Mouse (Mus musculus): ENCODE data around the gene B230217C12Rik.
"Not testable (repeated sequence)": the region's sequence is repeated elsewhere in the genome, so short reads cannot be mapped to it uniquely, and the experiment has no call there.

Gene B230217C12Rik

DNA sequence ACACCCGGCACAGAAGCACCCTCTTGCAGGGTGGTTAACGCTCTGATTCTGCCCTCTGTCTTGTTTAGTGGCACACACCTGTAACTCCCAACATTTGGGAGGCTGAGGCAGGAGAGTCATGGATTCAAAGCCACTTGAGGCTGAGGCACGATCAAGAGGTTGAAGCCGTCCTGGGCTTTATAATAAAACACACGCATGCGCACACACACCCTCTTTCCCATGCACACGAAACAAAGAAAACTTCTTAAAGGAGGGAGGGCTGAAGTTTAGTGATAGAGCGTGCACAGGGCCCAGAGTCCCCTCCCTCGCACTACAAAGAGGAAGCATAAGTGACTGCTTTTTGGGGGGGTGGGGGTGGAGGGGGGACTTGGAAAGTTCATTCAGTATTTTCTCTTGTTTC lies 14.6 kb upstream of the B230217C12Rik start:
- no peak for DNase-seq (ENCODE audit: low spot score in 2 of 2)

DNA sequence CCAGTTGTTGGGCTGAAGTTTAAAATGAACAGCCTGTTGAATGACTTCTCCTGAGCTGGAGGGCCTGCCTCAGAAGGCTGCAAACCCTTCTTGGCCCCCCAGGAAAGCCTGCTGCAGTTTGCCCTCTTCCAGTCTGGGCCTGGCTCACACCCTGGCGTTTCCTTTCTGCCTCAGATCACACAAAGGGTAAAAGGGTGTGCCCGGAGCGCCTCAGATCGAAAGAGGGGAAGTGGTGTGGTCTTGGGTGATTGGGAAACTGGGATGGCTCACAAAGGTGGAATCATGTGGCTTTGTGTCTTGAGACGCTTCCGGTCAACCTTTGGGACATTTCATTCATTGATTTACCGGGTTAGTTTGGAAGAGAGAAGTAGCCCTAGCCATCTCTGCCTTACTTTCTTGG lies 14.2 kb upstream of the B230217C12Rik start:
- DNase-seq (ENCODE audit: low spot score in 2 of 2): no peak

DNA sequence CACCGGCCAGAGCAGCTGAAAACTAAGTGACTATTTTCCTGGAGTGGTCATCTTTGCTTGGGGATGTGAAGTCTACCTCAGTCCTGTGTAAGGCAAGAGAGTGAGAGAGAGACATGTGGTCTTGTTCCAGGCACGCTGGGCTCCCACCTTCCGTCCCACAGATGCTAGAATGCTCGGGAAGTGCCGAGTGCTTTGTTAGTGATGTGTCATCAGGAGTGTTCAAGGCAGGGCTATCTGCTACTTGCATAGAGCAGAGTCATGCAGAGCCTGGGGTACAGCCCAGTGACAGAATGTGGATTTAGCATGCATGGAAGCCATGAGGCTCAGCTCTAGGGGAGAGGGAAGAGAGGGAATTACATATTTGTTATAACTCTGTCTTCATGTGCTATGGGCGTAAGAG lies 12.9 kb upstream of the B230217C12Rik start:
- DNase-seq (ENCODE audit: low spot score in 2 of 2): no peak

DNA sequence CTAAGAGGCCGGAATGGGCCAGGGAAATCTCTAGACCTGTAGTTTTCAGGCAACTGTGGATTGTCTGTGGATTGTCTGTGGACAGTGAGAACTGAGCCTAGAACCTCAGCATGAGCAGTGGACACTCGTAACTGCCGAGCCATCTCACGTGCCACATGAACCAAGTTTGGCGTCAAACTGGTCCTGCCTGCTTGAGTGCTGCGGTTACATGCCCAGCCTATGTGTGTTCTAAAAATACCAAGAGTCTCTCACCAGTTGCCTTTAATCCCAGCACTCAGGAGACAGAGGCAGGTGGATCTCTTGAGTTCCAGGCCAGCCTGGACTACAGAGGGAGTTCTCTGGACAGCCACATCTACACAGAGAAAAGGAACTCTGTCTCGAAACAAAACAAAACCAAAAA lies 11.2 kb upstream of the B230217C12Rik start:
- DNase-seq (ENCODE audit: low spot score in 2 of 2): peak; percentile 36 to 45

DNA sequence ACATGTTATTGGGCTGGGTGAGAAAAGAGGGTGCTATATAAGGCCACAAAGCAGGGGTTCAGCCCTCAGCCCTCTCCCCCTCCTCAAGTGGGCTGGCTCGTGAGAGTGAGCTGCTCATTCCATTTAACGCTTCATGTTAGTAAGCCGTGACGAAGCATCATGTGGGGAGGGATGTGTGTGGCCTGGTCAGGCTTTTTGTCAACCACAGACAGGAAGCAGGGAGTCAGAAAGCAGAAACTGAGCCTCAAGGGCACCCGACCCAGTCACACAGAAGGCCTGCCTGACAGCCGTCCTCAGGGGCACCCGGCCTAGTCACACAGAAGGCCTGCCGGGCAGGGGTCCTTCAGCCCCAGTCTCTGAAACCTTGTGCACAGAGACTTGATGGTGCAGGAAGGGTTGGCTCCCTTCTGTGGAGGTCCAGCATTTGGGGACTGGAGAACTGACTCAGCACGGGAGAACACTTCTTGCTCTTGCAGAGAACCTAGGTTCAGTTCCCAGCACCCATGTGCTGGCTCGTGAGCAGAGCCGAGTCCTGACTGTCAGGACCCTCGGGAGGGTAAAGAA lies 10.6 kb upstream of the B230217C12Rik start:
- peak; percentile 84 to 85 for DNase-seq (ENCODE audit: low spot score in 2 of 2)

DNA sequence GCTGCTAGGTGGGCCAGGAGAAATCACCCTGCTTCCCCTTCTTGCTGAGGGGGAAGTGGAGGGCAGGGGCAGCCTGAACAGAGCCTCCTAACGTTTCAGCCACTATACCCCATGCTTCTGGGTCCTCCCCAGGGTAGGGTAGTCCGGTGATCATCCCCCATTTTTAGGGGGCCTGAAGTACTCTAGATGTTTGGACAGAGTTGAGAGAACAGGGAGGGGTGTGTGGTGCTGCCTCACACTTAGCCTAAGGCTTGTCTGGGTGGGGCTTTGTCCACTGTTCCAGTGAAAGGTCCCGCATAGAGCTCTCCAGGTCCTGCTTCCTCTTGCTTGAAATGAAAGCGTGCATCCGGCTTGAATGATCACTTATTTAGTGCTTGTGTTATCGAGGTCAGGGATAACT lies 10.1 kb upstream of the B230217C12Rik start:
- DNase-seq (ENCODE audit: low spot score in 2 of 2): no peak

DNA sequence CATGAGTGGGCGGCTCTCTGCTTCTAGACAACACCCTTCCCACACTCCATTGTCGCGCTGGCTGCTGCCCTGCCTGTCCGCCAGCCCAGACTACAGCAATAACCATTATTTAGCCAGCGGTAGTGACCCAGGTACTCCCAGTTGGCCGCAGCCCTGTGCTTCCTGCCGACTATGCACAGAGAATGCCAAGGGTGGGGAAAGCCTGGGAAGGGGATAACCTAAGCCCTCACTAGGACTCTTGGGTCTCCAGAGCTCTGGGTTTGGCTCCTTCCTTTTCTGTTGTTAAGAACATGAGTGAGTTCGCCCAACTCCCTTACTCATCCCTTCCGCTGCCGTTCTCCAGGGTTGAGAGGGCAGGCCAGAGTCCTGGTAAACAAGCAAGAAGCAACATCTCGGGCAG lies 8.6 kb upstream of the B230217C12Rik start:
- DNase-seq (ENCODE audit: low spot score in 2 of 2): no peak

DNA sequence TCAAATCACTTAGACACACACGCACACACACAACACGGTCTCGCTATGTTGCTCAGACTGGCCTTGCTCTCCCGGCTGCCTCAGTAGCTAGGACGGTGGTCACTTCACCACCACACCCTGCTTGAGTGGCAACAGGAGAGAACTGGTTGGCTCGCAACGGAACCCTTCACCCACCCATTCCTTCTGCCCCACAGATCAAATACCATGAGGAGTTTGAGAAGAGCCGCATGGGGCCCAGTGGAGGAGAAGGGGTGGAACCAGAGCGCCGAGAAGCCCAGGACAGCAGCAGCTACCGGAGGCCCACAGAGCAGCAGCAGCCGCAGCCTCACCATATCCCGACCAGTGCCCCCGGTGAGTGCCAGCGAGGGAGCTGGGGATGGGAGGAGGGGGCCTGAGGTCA lies 7.2 kb upstream of the B230217C12Rik start:
- no peak for DNase-seq (ENCODE audit: low spot score in 2 of 2)

DNA sequence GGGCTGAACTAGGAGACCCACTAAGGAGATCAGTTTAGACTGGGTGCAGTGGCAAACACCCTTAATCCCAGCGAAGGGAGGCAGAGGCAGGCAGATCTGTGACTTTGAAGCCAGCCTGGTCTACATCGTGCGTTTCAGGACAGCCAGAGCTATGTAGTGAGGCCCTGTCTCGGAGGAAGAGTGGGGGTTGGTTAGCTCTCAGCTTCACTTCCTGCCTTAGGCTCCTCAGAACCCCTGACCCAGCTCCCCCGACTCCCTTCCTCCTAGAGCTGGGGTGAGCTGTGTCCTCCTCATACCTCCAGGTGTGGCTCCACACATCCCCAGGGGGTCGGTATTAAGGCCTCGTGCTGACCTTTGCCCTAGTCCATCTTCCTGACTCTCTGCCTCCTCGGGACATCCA lies 4.0 kb upstream of the B230217C12Rik start:
- DNase-seq (ENCODE audit: low spot score in 2 of 2): no peak

DNA sequence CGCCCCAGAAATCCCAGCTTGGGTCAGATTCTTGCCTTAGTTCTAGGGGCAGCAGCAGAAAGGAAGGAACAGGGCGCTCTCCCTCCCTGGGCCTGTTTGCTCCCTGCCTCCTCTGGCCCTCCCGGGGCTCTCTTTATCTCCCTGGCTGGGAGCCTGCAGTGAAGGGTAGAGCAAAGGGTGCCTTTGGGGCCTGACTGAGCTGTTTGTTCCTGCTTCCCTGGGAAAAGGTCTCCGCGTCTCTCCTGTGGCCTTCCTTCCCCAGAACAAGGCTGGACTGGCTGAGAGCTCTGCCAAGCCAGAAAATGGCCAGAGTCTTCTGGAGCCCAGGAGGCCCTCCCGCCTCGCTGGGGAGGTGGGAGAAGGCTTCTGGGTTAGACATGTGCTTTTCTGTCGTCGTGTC lies 3.5 kb upstream of the B230217C12Rik start:
- not testable (repeated sequence) for DNase-seq (ENCODE audit: low spot score in 2 of 2)

DNA sequence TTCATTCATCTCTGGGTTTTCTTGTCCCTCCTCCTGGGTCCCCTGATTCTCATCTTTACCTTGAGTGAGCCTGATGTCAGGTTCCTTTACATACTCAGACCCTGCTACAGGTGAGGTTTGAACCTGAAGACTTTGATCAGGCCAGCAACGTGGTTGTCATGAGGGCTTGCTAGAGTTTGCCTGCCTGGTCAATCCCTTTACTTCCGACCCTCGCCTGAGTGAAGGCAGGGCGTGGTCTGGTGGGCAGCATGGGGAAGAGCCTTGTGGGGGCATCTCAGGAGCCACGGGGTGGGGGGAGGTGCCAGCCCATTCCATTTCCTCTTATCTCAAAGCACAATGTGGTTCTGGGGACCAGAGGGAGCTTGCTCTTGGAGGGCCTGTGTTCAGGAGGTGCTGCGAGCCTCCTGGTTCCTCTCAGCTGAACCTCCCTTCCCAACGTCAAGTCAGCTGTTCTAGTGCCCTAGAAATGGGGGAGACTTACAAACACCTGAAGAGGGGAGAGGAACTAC lies 2.9 kb upstream of the B230217C12Rik start:
- no peak for DNase-seq (ENCODE audit: low spot score in 2 of 2)

DNA sequence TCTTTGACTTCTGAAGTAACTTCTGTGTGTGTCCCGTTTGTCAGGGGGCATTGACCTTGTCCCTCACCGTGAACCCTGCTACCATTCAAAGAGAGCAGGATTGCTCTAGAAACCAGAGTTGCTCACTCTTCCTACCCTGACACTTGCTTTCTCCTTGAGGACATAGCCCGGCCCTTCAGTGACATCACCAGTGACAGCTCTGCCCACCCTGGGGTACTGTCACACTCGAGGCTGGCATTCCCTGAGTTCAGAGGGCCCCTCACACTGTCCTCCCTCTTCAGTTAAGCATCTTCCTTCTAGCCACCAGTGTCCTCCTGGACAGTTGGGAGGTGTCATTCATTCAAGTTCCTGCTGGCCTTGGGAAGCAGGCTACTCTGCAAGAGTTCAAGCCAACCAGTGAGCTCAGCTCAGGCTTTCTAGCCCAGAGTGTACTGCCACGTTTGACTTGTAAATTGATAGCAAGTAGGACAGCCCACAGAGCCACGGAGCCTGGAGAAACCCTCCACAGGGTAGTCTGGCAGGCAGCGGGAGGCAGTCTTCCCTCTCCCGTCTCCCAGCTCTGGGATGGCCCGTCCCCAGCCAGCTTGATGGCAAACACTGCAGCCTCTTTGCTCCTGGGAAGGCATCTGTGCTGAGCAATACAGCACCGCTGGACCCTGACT lies 1.7 kb upstream of the B230217C12Rik start:
- no peak for DNase-seq (ENCODE audit: low spot score in 2 of 2)

DNA sequence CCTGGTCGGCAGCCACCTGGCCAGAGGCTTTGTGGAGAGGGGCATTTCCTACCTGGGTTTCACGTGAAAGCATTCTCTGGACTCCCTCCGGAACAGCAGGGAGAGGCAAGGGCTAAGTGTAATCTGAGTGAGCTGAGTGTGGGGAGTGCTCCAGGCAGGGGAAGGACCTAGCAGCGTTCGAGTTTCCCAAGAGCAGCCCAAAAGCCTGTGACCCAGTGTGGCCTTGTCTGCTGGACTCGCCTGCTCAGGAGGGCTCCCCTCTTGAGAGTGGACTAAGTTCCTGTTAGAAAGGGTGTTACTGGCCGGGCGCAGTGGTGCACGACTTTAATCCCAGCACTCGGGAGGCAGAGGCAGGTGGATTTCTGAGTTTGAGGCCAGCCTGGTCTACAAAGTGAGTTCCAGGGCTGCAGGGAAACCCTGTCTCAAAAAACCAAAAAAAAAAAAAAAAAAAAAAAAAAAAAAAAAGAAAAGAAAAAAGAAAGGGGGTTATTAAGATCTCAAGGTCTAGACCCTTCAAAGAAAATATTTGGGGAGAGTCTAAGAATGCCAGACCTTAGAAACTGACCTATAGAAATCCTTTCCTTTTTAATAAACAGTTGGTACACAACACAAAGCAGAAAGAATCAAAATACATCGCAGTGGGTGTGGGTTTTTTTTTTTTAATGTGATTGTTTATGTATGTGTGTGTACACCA lies 992 bp upstream of the B230217C12Rik start:
- DNase-seq (ENCODE audit: low spot score in 2 of 2): no peak

DNA sequence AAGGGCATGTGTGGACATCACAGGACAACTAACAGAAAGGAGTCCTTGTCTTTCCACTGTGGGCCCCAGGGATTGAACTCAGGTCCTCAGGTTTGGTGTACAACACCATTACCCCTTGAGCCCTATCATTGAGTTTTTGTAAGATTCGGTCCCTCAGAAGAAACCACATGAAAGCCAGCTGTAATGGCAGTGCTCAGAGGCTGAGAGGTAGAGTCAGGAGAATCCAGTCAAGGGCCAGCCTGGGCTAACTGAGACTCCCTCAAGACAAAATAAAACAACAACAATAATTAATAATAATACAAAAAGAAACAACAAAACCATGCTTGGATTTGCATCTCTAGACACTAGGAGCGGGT lies 467 bp upstream of the B230217C12Rik start:
- DNase-seq (ENCODE audit: low spot score in 2 of 2): no peak

DNA sequence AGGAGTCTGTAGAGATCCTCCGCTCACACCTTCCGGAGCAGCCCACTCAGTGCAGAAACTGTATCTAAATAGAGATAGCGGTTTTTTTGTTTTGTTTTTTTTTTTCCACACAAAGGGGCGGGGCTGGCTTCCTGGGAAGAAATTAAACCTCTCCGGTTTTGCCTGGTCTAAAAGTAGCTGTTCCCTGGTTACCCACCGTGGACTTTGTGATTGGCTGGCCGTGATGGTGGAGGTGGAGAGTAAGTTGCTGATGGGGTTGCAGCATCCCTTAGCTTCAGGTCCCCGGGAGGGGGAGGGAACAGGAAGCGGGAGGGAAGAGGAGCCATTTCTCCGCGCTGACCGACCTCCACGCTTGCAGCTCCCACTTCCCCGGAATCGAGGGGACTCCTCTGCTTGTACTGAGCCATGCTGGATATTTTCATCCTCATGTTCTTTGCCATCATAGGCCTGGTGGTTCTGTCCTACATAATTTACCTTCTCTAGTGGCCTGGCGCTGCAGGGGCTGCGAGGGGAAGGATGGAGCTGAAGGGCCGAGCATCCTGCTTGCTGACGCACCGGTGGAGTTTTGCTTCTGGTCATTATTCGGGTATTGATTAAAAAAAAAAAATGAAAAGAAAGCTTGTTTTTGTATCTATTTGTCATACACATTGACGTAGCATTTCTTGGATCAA lies 546 bp downstream of the B230217C12Rik start:
- DNase-seq (ENCODE audit: low spot score in 2 of 2): no peak

DNA sequence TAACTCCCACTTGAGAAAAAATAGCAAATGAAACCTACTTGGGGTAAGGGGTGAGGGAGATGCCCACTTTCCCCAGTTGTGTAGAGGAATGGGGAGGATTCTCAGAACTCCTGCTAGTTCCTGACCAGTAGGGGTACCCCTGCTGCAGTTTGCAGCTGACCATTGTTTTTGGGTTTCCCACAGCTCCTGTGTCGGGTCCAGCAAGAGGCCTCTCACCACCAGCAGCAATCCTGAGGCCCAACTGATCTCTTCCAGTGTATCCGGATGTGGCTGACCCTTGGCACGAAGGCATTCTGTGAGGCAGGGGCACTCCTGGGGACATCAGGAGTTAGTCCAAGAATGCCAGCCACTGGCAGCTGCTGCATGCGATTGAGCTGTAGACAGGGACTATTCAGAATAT lies 1.4 kb downstream of the B230217C12Rik start:
- no peak for DNase-seq (ENCODE audit: low spot score in 2 of 2)

DNA sequence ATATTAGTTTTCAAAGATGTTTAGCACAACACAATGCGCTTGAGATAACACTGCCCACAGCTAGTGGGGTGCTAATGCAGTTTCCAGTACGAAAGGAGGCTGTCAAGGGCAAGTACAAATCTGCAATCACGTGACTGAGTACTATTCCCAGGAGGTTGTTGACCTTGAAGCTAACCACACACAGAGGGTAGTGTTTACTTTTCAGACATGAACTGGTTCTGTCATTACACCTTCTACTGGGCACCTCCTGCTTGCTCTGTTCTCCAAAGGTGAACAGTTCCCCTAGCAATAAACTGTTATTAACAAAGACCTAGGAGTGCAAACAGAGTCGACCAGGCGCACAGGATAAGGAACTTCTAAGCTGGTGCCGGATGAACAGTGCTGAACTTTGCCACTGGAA lies 9.8 kb downstream of the B230217C12Rik start:
- DNase-seq (ENCODE audit: low spot score in 2 of 2): no peak

DNA sequence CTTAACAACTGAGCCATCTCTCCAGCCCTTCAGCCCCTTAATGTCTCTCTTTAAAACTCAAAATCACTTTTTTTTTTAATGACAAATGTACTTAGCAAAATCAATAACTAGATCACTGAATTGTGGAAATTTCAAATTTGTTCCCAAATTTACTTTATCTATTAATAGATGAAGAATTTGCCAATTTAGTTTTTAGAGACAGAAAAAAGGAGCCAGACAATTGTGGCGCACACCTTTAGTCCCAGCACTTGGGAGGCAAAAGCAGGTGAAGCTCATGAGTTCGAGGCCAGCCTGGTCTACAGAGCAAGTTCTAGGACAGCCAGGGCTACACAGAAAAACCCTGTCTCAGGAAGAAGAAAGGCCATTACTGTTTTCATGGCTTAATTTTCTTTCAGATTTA lies 11.0 kb downstream of the B230217C12Rik start:
- no peak for DNase-seq (ENCODE audit: low spot score in 2 of 2)

DNA sequence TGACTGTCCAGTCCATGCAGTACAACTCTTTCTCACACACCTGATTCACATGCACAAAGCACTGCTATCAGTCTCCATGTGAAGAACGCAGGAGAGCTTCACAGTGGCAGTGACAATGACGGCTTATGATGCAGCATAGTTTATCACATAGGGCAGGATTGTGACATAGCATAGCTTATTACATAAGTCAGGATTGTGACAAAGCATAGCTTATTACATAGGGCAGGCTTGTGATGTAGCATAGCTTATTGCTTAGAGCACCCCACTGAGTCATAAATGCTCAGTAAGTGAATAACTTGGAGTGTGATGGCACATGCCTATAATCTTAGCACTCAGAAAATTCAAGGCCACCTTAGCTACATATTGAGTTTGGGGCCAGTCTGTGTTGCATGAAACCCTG lies 14.9 kb downstream of the B230217C12Rik start:
- no peak for DNase-seq (ENCODE audit: low spot score in 2 of 2)

DNA sequence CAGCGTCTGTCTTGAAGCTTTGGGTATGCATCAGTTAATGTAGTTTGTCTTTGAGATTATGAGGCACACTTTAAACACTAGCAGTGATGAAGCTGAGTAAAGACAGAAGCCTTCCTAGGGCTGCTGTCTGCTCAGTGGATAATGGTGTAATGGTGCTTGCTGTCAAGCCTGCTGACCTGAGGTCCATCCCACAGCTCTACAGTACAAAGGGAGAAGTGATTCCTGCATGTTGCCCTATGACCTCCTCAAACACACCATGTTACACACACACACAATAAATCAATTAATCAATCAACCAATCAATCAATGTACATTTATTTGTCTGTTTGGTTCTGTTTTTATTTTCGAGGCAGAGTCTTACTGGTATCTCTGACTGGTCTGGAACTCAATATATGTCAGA lies 21.6 kb downstream of the B230217C12Rik start:
- no peak for DNase-seq (ENCODE audit: low spot score in 2 of 2)

DNA sequence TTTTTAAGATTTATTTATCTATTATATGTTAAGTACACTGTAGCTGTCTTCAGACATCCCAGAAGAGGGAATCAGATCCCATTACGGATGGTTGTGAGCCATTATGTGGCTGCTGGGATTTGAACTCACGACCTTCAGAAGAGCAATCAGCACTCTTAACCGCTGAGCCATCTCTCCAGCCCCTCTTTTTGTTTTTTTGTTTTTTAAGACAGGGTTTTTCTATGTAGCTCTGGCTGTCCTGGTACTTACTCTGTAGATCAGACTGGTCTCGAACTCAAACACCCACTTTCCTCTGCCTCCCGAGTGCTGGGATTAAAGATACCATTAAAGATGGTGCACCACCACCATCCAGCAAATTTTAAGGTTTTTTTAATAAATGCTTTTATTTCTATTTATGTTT lies 24.8 kb downstream of the B230217C12Rik start:
- DNase-seq (ENCODE audit: low spot score in 2 of 2): no peak

DNA sequence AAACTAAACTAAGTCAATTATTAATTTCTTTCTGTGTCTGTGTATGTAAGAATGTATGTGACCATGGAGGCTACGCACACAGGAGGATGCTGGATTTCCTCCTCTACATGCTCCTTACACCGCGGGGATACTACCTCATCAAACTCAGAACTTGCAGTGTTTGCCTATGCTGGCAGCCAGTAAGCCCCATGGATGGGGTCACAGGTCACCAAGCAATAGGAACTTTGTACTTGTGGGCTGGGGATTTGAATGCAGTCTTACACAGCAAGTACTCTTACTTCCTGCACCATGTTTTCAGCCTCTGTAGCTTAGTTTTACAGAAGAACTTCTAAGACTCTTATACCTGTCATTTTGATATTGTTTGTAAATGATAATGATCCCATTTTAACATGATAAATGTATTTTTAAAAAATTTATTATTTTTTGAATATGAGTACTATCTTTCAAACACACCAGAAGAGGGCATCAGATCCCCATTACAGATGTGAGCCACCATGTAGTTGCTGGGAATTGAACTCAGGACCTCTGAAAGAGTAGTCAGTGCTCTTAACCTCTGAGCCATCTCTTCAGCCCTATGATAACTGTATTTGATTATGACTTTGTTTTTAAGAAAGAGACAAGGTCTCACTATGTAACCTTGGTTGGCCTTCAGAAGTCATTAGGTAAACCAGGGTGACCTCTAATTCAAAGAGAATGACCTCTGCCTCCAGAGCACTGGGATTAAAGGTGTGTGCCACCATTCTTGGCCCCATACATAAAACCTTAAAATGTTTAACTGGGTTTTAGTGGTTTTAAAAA lies 25.7 kb downstream of the B230217C12Rik start:
- no peak for DNase-seq (ENCODE audit: low spot score in 2 of 2)
